Mouse (Mus musculus) thymus, adult 2 months (tissue): Measurements from ENCODE around the gene Osbpl2.

Source experiments
- CTCF ChIP-seq: fragments of 200-500 bp; IDR thresholded peaks from 2 replicates; pipeline ENCODE4 v1.5.1; 2012; ENCODE audit warnings: mild to moderate bottlenecking, control low read depth, low read length, moderate library complexity, borderline replicate concordance; ENCODE audit not compliant: control insufficient read depth, poor library complexity, insufficient read depth; ENCODE audit errors: extremely low read depth
- POLR2A ChIP-seq: fragments of 200-500 bp; IDR thresholded peaks from 2 replicates; pipeline ENCODE4 v1.6.1; 2012; ENCODE audit warnings: mild to moderate bottlenecking, low read length, control low read depth, moderate library complexity; ENCODE audit not compliant: control insufficient read depth, poor library complexity, insufficient read depth; ENCODE audit errors: extremely low read depth

- no peak for TF ChIP-seq CTCF
- no peak for TF ChIP-seq POLR2A
These were observed 82.2 kb downstream of the Osbpl2 start for GRCm38 (mm10) chr2:180201303-180201702.
